Comparison of ENCODE assay signal across 16 mouse cellular contexts in the genomic region with DNA sequence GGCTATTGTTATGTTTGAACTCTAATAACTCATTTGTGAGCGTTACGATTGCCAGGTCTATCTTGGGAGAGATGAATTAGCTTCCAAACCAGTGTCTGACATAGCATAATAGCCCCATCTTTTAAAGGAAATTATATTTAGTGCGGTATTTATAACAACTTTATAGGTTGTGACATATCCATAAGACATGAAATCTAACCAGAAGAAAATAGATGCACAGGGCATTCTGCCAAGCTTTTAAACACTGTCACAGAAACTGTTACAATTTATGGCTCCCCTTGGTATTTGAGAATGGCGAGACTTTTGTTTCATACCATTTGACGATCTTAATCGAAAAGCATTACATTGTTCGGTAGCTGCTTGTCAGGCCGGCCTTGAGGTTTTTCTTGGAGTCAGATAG.
"Had no signal": no experiment of that assay in that cellular context is flagged by ENCODE, and none has a peak within 500 bp of the region (broad histone marks: within the 10 kb centered on the region; RNA-seq: fewer than 3 reads in every experiment).

No protein-coding gene starts in this region.

- H3K9ac ChIP-seq: liver, embryonic 13.5 days; liver, embryonic 15.5 days; liver, postnatal 0 days; midbrain, embryonic 13.5 days; midbrain, embryonic 15.5 days; neural tube, embryonic 12.5 days; stomach, embryonic 15.5 days had no signal

- H3K4me3 ChIP-seq: liver, embryonic 13.5 days; liver, embryonic 15.5 days; megakaryocyte, embryonic 14.5 days; midbrain, embryonic 13.5 days; midbrain, embryonic 15.5 days; neural tube, embryonic 12.5 days; stomach, embryonic 15.5 days had no signal

- H3K4me1 ChIP-seq: liver, embryonic 13.5 days; liver, embryonic 15.5 days; megakaryocyte, embryonic 14.5 days had no signal

- H3K9me3 ChIP-seq: liver, embryonic 13.5 days; liver, embryonic 15.5 days; midbrain, embryonic 13.5 days; midbrain, embryonic 15.5 days; neural tube, embryonic 12.5 days; stomach, embryonic 15.5 days had no signal

- H3K36me3 ChIP-seq: liver, embryonic 13.5 days; liver, embryonic 15.5 days; midbrain, embryonic 13.5 days; midbrain, embryonic 15.5 days; neural tube, embryonic 12.5 days; stomach, embryonic 15.5 days had no signal

- ATAC-seq: liver, postnatal 0 days; midbrain, embryonic 13.5 days; midbrain, embryonic 15.5 days had no signal

- H3K27ac ChIP-seq: liver, embryonic 13.5 days; liver, embryonic 15.5 days; macrophage; midbrain, embryonic 13.5 days; midbrain, embryonic 15.5 days; neural tube, embryonic 12.5 days; stomach, embryonic 15.5 days; stomach, postnatal 0 days had no signal

- H3K27me3 ChIP-seq: liver, embryonic 13.5 days; liver, embryonic 15.5 days; megakaryocyte, embryonic 14.5 days; midbrain, embryonic 13.5 days; midbrain, embryonic 15.5 days; neural tube, embryonic 12.5 days; stomach, embryonic 15.5 days had no signal

- H3K4me2 ChIP-seq: liver, embryonic 13.5 days; liver, embryonic 15.5 days; midbrain, embryonic 13.5 days; midbrain, embryonic 15.5 days; neural tube, embryonic 12.5 days; stomach, embryonic 15.5 days had no signal

- DNase-seq: liver, embryonic 13.5 days; liver, postnatal 0 days; lung, adult 2 months; lung, postnatal 10 days; right cerebral cortex, postnatal 14 days; thymus, adult 2 months; thymus, postnatal 25 days; thymus, postnatal 4 days had no signal
